Mouse (Mus musculus) CH12.LX (cell line): ENCODE measurements around the gene Atp2a3. TPM values are rescaled to one million over a fixed set of nuclear protein-coding genes. Genes with fewer than 3 reads are reported as not detected.
A peak's percentile ranks its signal among the peaks of the same experiment; 100 is the strongest.

Experiments used
- DNase-seq: peaks from one replicate; pipeline ENCODE4 v3.0.0-alpha.2; 2013; ENCODE audit errors: extremely low read depth
- H3K27ac ChIP-seq: 2 replicates; pipeline ENCODE4 v1.5.1; 2012; ENCODE audit warnings: low read depth, mild to moderate bottlenecking, control low read depth, moderate library complexity; ENCODE audit not compliant: insufficient read depth
- H3K27me3 ChIP-seq: replicated peaks from 2 replicates; pipeline ENCODE3; 2012; ENCODE audit warnings: inconsistent platforms
- H3K36me3 ChIP-seq, 2 experiments: replicated peaks in 1 of 2; 2 replicates each; pipeline versions ENCODE3 to v1.6.1; 2012; ENCODE audit warnings: inconsistent platforms in 1 of 2, low read length in 1 of 2, mild to moderate bottlenecking in 1 of 2, mixed read lengths in 1 of 2, moderate library complexity in 1 of 2; ENCODE audit not compliant: control insufficient read depth in 1 of 2, insufficient read depth in 1 of 2
- H3K4me1 ChIP-seq, 2 experiments: 2 replicates each; pipeline ENCODE4 v1.6.1; 2012; ENCODE audit warnings: inconsistent platforms in 1 of 2, moderate library complexity in 1 of 2; ENCODE audit not compliant: insufficient read depth in 2 of 2, control insufficient read depth in 1 of 2
- H3K4me2 ChIP-seq: 2 replicates; pipeline ENCODE4 v1.6.1; 2012; ENCODE audit warnings: low read depth, mild to moderate bottlenecking, control low read depth; ENCODE audit not compliant: poor library complexity, insufficient read depth, severe bottlenecking
- H3K4me3 ChIP-seq, 3 experiments: fragments of 150-350 bp in 1 of 3; sonication (generic) in 1 of 3; replicated peaks in 1 of 3; 2 replicates each; pipeline versions ENCODE3 to v1.5.1; 2011 to 2012; ENCODE audit warnings: low read depth in 2 of 3, low read length in 2 of 3, mild to moderate bottlenecking in 2 of 3, moderate library complexity in 2 of 3, control low read depth in 1 of 3, improper control_type of control experiment in 1 of 3, inconsistent platforms in 1 of 3, mixed read lengths in 1 of 3; ENCODE audit not compliant: poor library complexity in 1 of 3
- H3K79me2 ChIP-seq: replicated peaks from 2 replicates; pipeline ENCODE4 v1.6.1; 2012; ENCODE audit warnings: mild to moderate bottlenecking, moderate library complexity; ENCODE audit not compliant: control insufficient read depth, poor library complexity, insufficient read depth, severe bottlenecking; ENCODE audit errors: extremely low read depth
- H3K9ac ChIP-seq: 2 replicates; pipeline ENCODE4 v1.6.1; 2012; ENCODE audit warnings: low read depth, mild to moderate bottlenecking, control low read depth, moderate library complexity; ENCODE audit not compliant: insufficient read depth
- H3K9me3 ChIP-seq: replicated peaks from 2 replicates; pipeline ENCODE3; 2012; ENCODE audit warnings: low read length, inconsistent platforms, mixed read lengths
- CHD1 ChIP-seq: IDR thresholded peaks from 2 replicates; pipeline ENCODE4 v1.6.1; 2012; ENCODE audit warnings: low read depth, low read length, improper control_type of control experiment, inconsistent platforms
- CHD2 ChIP-seq: IDR thresholded peaks from 2 replicates; pipeline ENCODE4 v1.6.1; 2011; ENCODE audit warnings: low read length, improper control_type of control experiment
- CTCF ChIP-seq, 2 experiments: IDR thresholded peaks in 1 of 2; conservative IDR thresholded peaks in 1 of 2; 2 replicates each; pipeline ENCODE4 v1.5.1; 2011 to 2012; ENCODE audit warnings: low read depth in 2 of 2, low read length in 2 of 2, improper control_type of control experiment in 1 of 2, inconsistent platforms in 1 of 2, mild to moderate bottlenecking in 1 of 2, moderate library complexity in 1 of 2
- E2F4 ChIP-seq: IDR thresholded peaks from 2 replicates; pipeline ENCODE4 v1.6.1; 2011; ENCODE audit warnings: low read depth, low read length, improper control_type of control experiment; ENCODE audit not compliant: insufficient replicate concordance
- EP300 ChIP-seq: IDR thresholded peaks from 2 replicates; pipeline ENCODE4 v1.6.1; 2011; ENCODE audit warnings: low read length, improper control_type of control experiment
- GABPA ChIP-seq: IDR thresholded peaks from 2 replicates; pipeline ENCODE4 v1.6.1; 2012; ENCODE audit warnings: low read depth, low read length, improper control_type of control experiment, inconsistent platforms; ENCODE audit not compliant: insufficient replicate concordance
- JUN ChIP-seq: IDR thresholded peaks from 2 replicates; pipeline ENCODE4 v1.6.1; 2011; ENCODE audit warnings: low read depth, mild to moderate bottlenecking, low read length, improper control_type of control experiment, moderate library complexity; ENCODE audit not compliant: insufficient read depth
- JUND ChIP-seq: conservative IDR thresholded peaks from 2 replicates; pipeline ENCODE4 v1.6.1; 2011; ENCODE audit warnings: low read depth, low read length, improper control_type of control experiment
- KAT2A ChIP-seq: IDR thresholded peaks from 2 replicates; pipeline ENCODE4 v1.6.1; 2012; ENCODE audit warnings: low read length, improper control_type of control experiment, inconsistent platforms; ENCODE audit not compliant: insufficient replicate concordance
- MAX ChIP-seq: IDR thresholded peaks from 2 replicates; pipeline ENCODE4 v1.6.1; 2011; ENCODE audit warnings: low read length, improper control_type of control experiment
- MAZ ChIP-seq: IDR thresholded peaks from 2 replicates; pipeline ENCODE4 v1.6.1; 2012; ENCODE audit warnings: low read depth, mild to moderate bottlenecking, inconsistent platforms, low read length, improper control_type of control experiment, moderate library complexity
- MXI1 ChIP-seq: IDR thresholded peaks from 2 replicates; pipeline ENCODE4 v1.6.1; 2011; ENCODE audit warnings: mild to moderate bottlenecking, low read depth, low read length, improper control_type of control experiment
- MYC ChIP-seq: IDR thresholded peaks from 2 replicates; pipeline ENCODE4 v1.6.1; 2011; ENCODE audit warnings: low read depth, mild to moderate bottlenecking, improper control_type of control experiment, low read length
- NELFE ChIP-seq: IDR thresholded peaks from 2 replicates; pipeline ENCODE4 v1.6.1; 2011; ENCODE audit warnings: low read depth, low read length, improper control_type of control experiment
- NRF1 ChIP-seq: IDR thresholded peaks from 2 replicates; pipeline ENCODE4 v1.6.1; 2014; ENCODE audit warnings: low read depth, mild to moderate bottlenecking, inconsistent platforms, low read length, improper control_type of control experiment, moderate library complexity
- POLR2A ChIP-seq: IDR thresholded peaks from 2 replicates; pipeline ENCODE4 v1.6.1; 2011; ENCODE audit warnings: low read depth, mild to moderate bottlenecking, improper control_type of control experiment, low read length
- POLR2AphosphoS2 ChIP-seq: IDR thresholded peaks from 2 replicates; pipeline ENCODE4 v1.6.1; 2011; ENCODE audit warnings: low read depth, low read length, improper control_type of control experiment
- RAD21 ChIP-seq: IDR thresholded peaks from 2 replicates; pipeline ENCODE4 v1.6.1; 2011; ENCODE audit warnings: low read depth, mild to moderate bottlenecking, low read length, improper control_type of control experiment, moderate library complexity
- RCOR1 ChIP-seq: conservative IDR thresholded peaks from 2 replicates; pipeline ENCODE4 v1.6.1; 2012; ENCODE audit warnings: low read depth, mild to moderate bottlenecking, inconsistent platforms, low read length, improper control_type of control experiment
- SIN3A ChIP-seq: IDR thresholded peaks from 2 replicates; pipeline ENCODE4 v1.6.1; 2012; ENCODE audit warnings: low read length, improper control_type of control experiment, inconsistent platforms
- SMC3 ChIP-seq: IDR thresholded peaks from 2 replicates; pipeline ENCODE4 v1.6.1; 2011; ENCODE audit warnings: low read depth, low read length, improper control_type of control experiment
- TCF12 ChIP-seq: IDR thresholded peaks from 2 replicates; pipeline ENCODE4 v1.6.1; 2014; ENCODE audit warnings: low read depth, mild to moderate bottlenecking, inconsistent platforms, low read length, improper control_type of control experiment
- UBTF ChIP-seq: IDR thresholded peaks from 2 replicates; pipeline ENCODE4 v1.6.1; 2012; ENCODE audit warnings: low read depth, mild to moderate bottlenecking, inconsistent platforms, low read length, improper control_type of control experiment, moderate library complexity
- ZC3H11A ChIP-seq: IDR thresholded peaks from 2 replicates; pipeline ENCODE4 v1.6.1; 2012; ENCODE audit warnings: low read depth, mild to moderate bottlenecking, inconsistent platforms, low read length, improper control_type of control experiment
- ZKSCAN1 ChIP-seq: IDR thresholded peaks from 2 replicates; pipeline ENCODE4 v1.6.1; 2012; ENCODE audit warnings: low read depth, inconsistent platforms, low read length, improper control_type of control experiment, borderline replicate concordance
- ZMIZ1 ChIP-seq: IDR thresholded peaks from 2 replicates; pipeline ENCODE4 v1.6.1; 2012; ENCODE audit warnings: low read depth, mild to moderate bottlenecking, inconsistent platforms, low read length, improper control_type of control experiment
- ZNF384 ChIP-seq: IDR thresholded peaks from 2 replicates; pipeline ENCODE4 v1.6.1; 2012; ENCODE audit warnings: low read depth, low read length, improper control_type of control experiment, inconsistent platforms
- dilution Hi-C: fragments of 300-500 bp; cut with MboI; formaldehyde crosslinking; loops from 2 replicates; pipeline ENCODE4 v1.14.3; 2020; ENCODE audit warnings: low sequenced_read_pairs; ENCODE audit not compliant: extremely low pct_unique_long_range_greater_than_20kb, extremely low pct_ligation_motif_present
- in situ Hi-C: fragments of 300-500 bp; cut with MboI; formaldehyde crosslinking; loops from 3 replicates; pipeline ENCODE4 v1.14.3; 2019; ENCODE audit warnings: low sequenced_read_pairs, low pct_ligation_motif_present, low pct_unique_long_range_greater_than_20kb, mixed read lengths
- polyA plus RNA-seq: library from polyadenylated mRNA; unstranded; fragments of >175 nt; gene quantifications from 2 replicates; pipeline ENCODE4 v1.2.1, GENCODE M21; 2012; ENCODE audit warnings: low read depth; ENCODE audit not compliant: insufficient read length
- total RNA-seq, 2 experiments: library from RNA; depleted of rRNA; stranded (reverse); fragments of 300-350 nt in 1 of 2; fragments of >200 nt in 1 of 2; gene quantifications; 2 replicates each; pipeline ENCODE4 v1.2.3; 2012 to 2014

The Atp2a3 gene
- total and polyA plus RNA-seq, 3 experiments: 61.4 to 279 (median 218) TPM

DNA sequence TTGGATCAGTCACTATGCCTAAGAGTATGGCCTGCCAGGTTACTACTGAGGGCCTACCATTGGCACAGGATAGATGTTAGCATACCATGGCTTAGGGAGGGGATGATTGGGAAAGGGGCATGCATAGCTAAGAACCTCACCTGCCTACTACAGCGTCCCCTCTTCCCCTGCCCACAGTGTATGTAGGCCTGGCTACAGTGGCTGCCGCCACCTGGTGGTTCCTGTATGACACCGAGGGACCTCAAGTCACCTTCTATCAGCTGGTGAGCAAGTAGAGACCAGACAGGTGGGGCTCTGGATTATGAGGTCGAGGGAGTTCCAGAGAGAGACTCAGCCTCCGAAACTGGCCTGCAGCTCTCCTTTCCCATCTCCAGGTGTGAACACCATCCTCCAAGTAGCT is 22.3 kb downstream of the Atp2a3 start:
- in situ Hi-C loops: loop anchor here (5.0 kb wide), 1 partner anchor 66 kb away; no protein-coding TSS in a partner anchor
- no peaks in the 10 kb centered on the region for H3K9me3 ChIP-seq
- no peaks in the 10 kb centered on the region for H3K27me3 ChIP-seq
- peaks cover 10 to 66% of the 10 kb centered on the region in 2 experiments; a peak in 3 of 4 replicates for H3K4me1 ChIP-seq
- no peaks in the 10 kb centered on the region for H3K79me2 ChIP-seq
- dilution Hi-C loops: no loop called here
- H3K4me3 ChIP-seq: no peak overlapping the region
- no peak overlapping the region for H3K27ac ChIP-seq
- no peak overlapping the region for H3K9ac ChIP-seq
- TF ChIP-seq TCF12 (no peak), CTCF (conservative IDR thresholded peaks at IDR 0.05 in 1 of 2, IDR thresholded peaks at IDR 0.05 in 1 of 2; ENCODE audit: low read depth in 2 of 2, low read length in 2 of 2) (peak; percentile 34 to 89; a peak in 3 of 4 replicates), JUND (no peak), ZC3H11A (peak; percentile 62), EP300 (no peak), CHD2 (no peak), RAD21 (peak; percentile 90), SMC3 (peak; percentile 97), POLR2A (no peak), ZKSCAN1 (no peak), MAX (no peak), MYC (no peak)
- TF ChIP-seq, all 38 proteins: peak for 4
- peak; percentile 47 for DNase-seq
- peaks cover 80 to 97% of the 10 kb centered on the region in 2 experiments for H3K36me3 ChIP-seq
- H3K4me2 ChIP-seq: no peak overlapping the region

DNA sequence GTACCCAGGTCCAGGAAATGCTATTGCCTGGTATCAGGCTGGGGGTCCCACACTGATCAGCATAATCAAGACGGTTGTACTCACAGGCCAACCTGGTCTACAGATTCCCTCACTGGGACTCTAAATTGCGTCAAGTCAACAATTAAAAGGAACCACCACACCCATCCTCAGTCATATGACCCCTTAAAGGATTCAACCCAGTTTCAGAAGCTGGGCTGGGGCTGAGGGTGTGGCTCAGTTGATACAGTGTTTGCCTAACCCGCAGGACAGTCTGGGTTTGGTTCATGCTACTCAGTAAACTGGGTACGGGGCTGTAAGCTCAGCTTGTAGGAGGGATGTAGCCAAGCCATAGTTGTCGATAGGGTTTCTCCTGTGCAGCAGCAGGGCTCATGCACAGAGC is 25.8 kb downstream of the Atp2a3 start:
- Histone ChIP-seq H3K4me3 (no peak overlapping the region), H3K9me3 (no peaks in the 10 kb centered on the region), H3K79me2 (no peaks in the 10 kb centered on the region), H3K4me1 (peaks cover 7 to 55% of the 10 kb centered on the region in 2 experiments; a peak in 3 of 4 replicates), H3K9ac (no peak overlapping the region), H3K4me2 (no peak overlapping the region), H3K27me3 (no peaks in the 10 kb centered on the region), H3K36me3 (peaks cover 77 to 97% of the 10 kb centered on the region in 2 experiments), H3K27ac (no peak overlapping the region)
- dilution Hi-C loops (no loop called here), in situ Hi-C loops (no loop called here)
- no peak for TF ChIP-seq ZKSCAN1
- TF ChIP-seq ZMIZ1: no peak
- TF ChIP-seq EP300: no peak
- no peak for TF ChIP-seq ZNF384
- TF ChIP-seq JUN: no peak
- TF ChIP-seq MAZ: no peak
- no peak for TF ChIP-seq NRF1
- no peak for TF ChIP-seq NELFE
- no peak for TF ChIP-seq SMC3
- no peak for TF ChIP-seq MAX
- no peak for TF ChIP-seq GABPA
- TF ChIP-seq MXI1: no peak
- TF ChIP-seq POLR2AphosphoS2: no peak
- no peak for TF ChIP-seq CHD1
- no peak for TF ChIP-seq SIN3A
- TF ChIP-seq UBTF: no peak
- TF ChIP-seq RCOR1: no peak
- no peak for TF ChIP-seq RAD21
- TF ChIP-seq E2F4: no peak
- no peak for TF ChIP-seq KAT2A
- no peak for DNase-seq
